Mouse (Mus musculus) lung, postnatal 10 days (tissue): ENCODE measurements at regions not wholly inside any gene's neighbourhood (a gene's known extent, or its start where the extent isn't known, plus 50 kb on each side); places are given as distances from the start of the nearest gene placed in this dataset.

Experiments
- DNase-seq: peaks from one replicate; pipeline ENCODE4 v3.0.0; 2021

DNA sequence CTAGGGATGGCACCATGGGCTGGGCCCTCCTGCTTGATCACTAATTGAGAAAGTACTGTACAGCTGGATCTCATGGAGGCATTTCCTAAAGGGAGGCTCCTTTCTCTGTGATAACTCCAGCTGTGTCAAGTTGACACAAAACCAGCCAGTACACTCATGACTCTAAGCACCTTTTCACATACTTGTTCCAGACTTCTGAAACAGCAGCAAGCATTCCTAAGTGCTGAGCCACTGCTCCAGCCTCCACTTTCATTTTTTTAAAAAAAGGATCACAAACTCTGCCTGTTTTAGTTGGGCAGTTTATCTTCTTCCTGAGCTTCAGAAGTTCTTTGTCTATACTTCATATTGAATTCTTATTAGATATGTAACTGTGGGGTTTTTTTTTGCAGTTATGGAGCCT is 56.0 kb upstream of the Gpc4 start:
- DNase-seq = no peak

DNA sequence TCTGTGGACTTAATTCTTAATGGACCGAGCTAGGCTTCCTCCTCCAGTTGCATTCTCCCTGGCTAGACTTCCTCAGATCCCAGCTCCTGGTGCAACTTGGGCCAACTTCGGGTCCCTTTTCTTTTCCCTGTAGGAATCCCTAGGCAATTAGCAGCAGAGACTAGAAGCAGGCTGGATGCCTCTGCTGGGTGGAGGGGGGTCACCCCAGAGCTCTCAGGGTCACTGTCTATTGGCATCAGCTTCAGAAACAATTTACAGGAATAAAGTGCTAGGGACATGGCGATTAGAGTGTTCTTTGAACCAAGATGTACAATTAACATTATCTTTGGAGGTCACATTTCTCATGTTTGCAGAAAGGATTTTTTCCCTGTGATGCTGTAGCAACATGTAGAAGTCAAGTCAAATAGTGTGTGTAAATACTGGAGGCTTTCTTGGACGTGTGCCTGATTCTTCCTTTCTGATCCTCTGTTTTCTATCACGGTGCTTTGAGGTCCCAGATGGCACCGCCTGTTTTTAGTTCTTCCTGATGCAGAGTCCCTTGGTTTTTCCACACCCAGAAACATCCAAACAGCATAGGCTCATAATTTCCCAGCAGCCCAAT is 52.2 kb upstream of the Gpc4 start:
- DNase-seq = peak; percentile 16
